Mouse (Mus musculus) lung, embryonic 15.5 days (tissue): ENCODE measurements around the gene Epp13. TPM values are rescaled to one million over a fixed set of nuclear protein-coding genes. Genes with fewer than 3 reads are reported as not detected.
"Not testable (repeated sequence)": the region's sequence is repeated elsewhere in the genome, so short reads cannot be mapped to it uniquely, and the experiment has no call there.

Experiments
- ATAC-seq: fragments of 200-750 bp; cut with Nextera tagmentation; 2 replicates; pipeline ENCODE4 v1.8.0; 2017; ENCODE audit warnings: moderate number of reproducible peaks, borderline replicate concordance; ENCODE audit not compliant: low FRiP score, low TSS enrichment; ENCODE audit errors: extremely low read depth
- H3K27ac ChIP-seq: fragments of 300-500 bp; sonication (generic); 2 replicates; pipeline ENCODE4 v1.5.1; 2015; ENCODE audit warnings: moderate library complexity, mild to moderate bottlenecking, inconsistent platforms
- H3K27me3 ChIP-seq: fragments of 300-500 bp; sonication (generic); 2 replicates; pipeline ENCODE4 v1.6.1; 2015; ENCODE audit warnings: inconsistent platforms
- H3K36me3 ChIP-seq: fragments of 300-500 bp; sonication (generic); 2 replicates; pipeline ENCODE4 v1.6.1; 2015; ENCODE audit warnings: inconsistent platforms
- H3K4me1 ChIP-seq: fragments of 300-500 bp; sonication (generic); 2 replicates; pipeline ENCODE4 v1.6.1; 2015; ENCODE audit warnings: inconsistent platforms
- H3K4me2 ChIP-seq: fragments of 300-500 bp; sonication (generic); 2 replicates; pipeline ENCODE4 v1.6.1; 2015; ENCODE audit warnings: inconsistent platforms, mild to moderate bottlenecking, moderate library complexity
- H3K4me3 ChIP-seq: fragments of 300-500 bp; sonication (generic); 2 replicates; pipeline ENCODE4 v1.5.1; 2015; ENCODE audit warnings: mild to moderate bottlenecking, inconsistent platforms
- H3K9ac ChIP-seq: fragments of 300-500 bp; sonication (generic); 2 replicates; pipeline ENCODE4 v1.6.1; 2015; ENCODE audit warnings: inconsistent platforms
- H3K9me3 ChIP-seq: fragments of 300-500 bp; sonication (generic); 2 replicates; pipeline ENCODE4 v1.6.1; 2016; ENCODE audit warnings: inconsistent platforms
- WGBS: fragments of 180-500 bp; shearing (Covaris S2); methylation state at CpG from one replicate; pipeline ENCODE4 v1.1.7; 2015; 5-methylcytosine and 5-hydroxymethylcytosine counted together
- polyA plus RNA-seq: library from polyadenylated mRNA; unstranded; fragments of >200 nt; fragmentation: Nextera tagmentation; extraction: Ambion mirVana; gene quantifications from 2 replicates; pipeline ENCODE4 v1.2.1, GENCODE M21; 2015

Epp13 gene
- polyA plus RNA-seq, 1 experiment from 2014 or later: not detected

DNA sequence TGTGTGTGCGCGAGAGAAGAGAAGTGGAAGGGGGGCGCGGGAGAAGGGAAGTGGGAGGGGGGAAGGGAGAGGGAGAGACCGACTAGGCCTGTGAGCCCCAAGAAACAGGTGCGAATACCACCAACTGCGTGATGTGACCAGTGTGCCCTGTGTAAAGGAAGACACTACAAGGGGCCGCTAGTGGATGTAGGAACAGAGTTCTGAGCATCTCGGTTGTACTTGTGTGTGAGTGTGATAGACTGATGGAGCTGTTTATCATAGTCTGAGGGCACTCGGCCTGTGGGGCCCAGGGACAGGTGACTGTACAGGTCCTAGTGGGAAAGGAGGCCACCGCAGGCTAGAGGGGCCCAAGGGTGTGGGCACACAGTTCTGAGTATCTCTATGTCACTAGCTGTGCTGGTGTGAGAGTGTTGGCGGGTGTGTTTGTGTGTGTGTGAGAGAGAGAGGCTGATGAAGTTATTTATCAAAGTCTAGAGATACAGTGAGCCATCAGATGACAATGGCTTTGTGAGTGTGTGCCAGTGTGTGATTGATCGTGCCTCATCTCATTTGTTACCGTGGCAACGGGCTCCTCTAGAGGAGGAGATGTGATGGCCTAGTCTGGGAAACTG, 34.5 kb downstream of the Epp13 start:
- H3K9ac ChIP-seq: peak overlapping the region; percentile 43
- WGBS: 15% methylated on average over 15 of the region's 15 CpGs
- H3K27me3 ChIP-seq: no peaks in the 10 kb centered on the region
- no peaks in the 10 kb centered on the region for H3K36me3 ChIP-seq
- peaks cover 18% of the 10 kb centered on the region for H3K4me1 ChIP-seq
- H3K27ac ChIP-seq: no peak overlapping the region
- no peaks in the 10 kb centered on the region for H3K9me3 ChIP-seq
- peak overlapping the region; percentile 74 for H3K4me2 ChIP-seq
- H3K4me3 ChIP-seq: peak overlapping the region; percentile 59
- ATAC-seq: peak; percentile 2; the same call in 1 of the 2 replicates

GRCm38 (mm10) chr7:6291121-6291520, 38.6 kb downstream of the Epp13 start:
- 85% methylated on average over 6 of the region's 6 CpGs for WGBS

GRCm38 (mm10) chr7:6300796-6301195, 48.3 kb downstream of the Epp13 start:
- H3K4me3 ChIP-seq, H3K4me2 ChIP-seq, H3K9ac ChIP-seq, H3K27me3 ChIP-seq, H3K27ac ChIP-seq, H3K4me1 ChIP-seq, ATAC-seq, H3K9me3 ChIP-seq: not testable (repeated sequence)
- 60% methylated on average over 11 of the region's 11 CpGs for WGBS
- peaks cover 14% of the 10 kb centered on the region for H3K36me3 ChIP-seq

More at GRCm38 (mm10) chr7:6291121-6291520, 38.6 kb downstream of the Epp13 start:
- not testable (repeated sequence) for H3K27ac ChIP-seq, ATAC-seq, H3K4me3 ChIP-seq, H3K9me3 ChIP-seq, H3K4me1 ChIP-seq, H3K4me2 ChIP-seq, H3K36me3 ChIP-seq, H3K27me3 ChIP-seq, H3K9ac ChIP-seq

GRCm38 (mm10) chr7:6330458-6331232, 78.1 kb downstream of the Epp13 start:
- Histone ChIP-seq H3K4me3 (peak overlapping the region; percentile 59), H3K9me3 (no peaks in the 10 kb centered on the region), H3K4me1 (peaks cover 13% of the 10 kb centered on the region), H3K27ac (peak overlapping the region; percentile 76), H3K9ac (peak overlapping the region; percentile 71), H3K4me2 (peak overlapping the region; percentile 69), H3K36me3 (no peaks in the 10 kb centered on the region), H3K27me3 (no peaks in the 10 kb centered on the region)
- WGBS: 10% methylated on average over 23 of the region's 23 CpGs
- ATAC-seq: peak; percentile 78

DNA sequence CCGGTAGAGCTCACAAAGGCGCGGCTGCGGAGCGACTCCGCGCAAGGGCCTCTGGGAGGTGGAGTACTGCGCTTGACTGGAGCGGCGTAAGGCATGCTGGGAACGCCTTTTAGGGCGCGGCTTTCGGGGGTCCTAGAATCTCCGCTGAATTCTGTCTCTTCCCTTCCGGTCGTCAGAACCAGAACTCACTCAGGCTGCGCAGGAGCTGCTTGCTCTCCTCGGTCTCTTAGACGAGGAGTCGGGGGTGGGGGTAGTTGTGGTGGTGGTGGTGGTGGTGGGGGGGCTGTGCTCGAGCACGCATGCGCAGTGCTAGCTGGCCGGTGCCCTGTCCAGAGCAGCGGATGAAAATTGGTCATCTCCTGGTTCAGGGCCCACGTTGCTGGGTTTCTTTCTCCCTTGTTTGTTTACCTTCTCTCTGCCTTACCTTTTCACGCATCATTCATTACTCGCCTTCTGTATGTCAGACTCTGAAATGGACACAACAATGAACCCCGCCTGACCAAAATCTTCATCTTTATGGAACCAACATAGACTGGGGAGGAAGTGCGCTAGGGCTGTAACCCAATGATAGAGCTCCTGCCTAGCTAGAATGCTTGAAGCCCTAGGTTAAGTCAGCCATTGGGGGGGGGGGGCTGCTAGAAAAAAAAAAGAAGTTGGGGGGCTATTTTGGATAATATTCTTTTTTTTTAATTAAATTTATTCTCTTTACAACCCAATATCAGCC, 78.9 kb downstream of the Epp13 start, which contains the start of gene Zfp583:
TSS of gene Zfp583 (minus strand) at position 53 of the 724 bp plus-strand sequence.
- Histone ChIP-seq H3K4me1 (peaks cover 13% of the 10 kb centered on the region), H3K9me3 (no peaks in the 10 kb centered on the region), H3K9ac (peak within 1 kb of the TSS; percentile 71), H3K27ac (peak within 1 kb of the TSS; percentile 76), H3K36me3 (no peaks in the 10 kb centered on the region), H3K27me3 (no peaks in the 10 kb centered on the region), H3K4me2 (peak within 1 kb of the TSS; percentile 69), H3K4me3 (peak within 1 kb of the TSS; percentile 59)
- peak; percentile 94 for ATAC-seq
- WGBS: 5% methylated on average over 31 of the region's 31 CpGs

Other genes starting within 250 kb of the Epp13 start
- gene Vmn1r65, start 241.7 kb upstream of the Epp13 start, polyA plus RNA-seq: not detected in 2 replicates
- gene Nlrp4c, start 207.5 kb upstream of the Epp13 start, polyA plus RNA-seq: not detected in 2 replicates
- 24.6 and 25.4 TPM in 2 replicates for gene Zfp787, start 96.7 kb upstream of the Epp13 start, polyA plus RNA-seq
- gene Zfp444, start 80.5 kb upstream of the Epp13 start, polyA plus RNA-seq: 55.8 and 62.2 TPM in 2 replicates
- gene Galp, start 55.6 kb upstream of the Epp13 start, polyA plus RNA-seq: not detected in 2 replicates
- not detected in 2 replicates for gene Zscan5b, start 30.4 kb upstream of the Epp13 start, polyA plus RNA-seq
- gene Zfp667, start 33.9 kb downstream of the Epp13 start, polyA plus RNA-seq: 5.6 and 7.1 TPM in 2 replicates
- gene Zfp583, start 78.6 kb downstream of the Epp13 start, polyA plus RNA-seq: 5.6 and 7.3 TPM in 2 replicates
- 1.5 and 1.6 TPM in 2 replicates for gene Gm3854, start 91.0 kb downstream of the Epp13 start, polyA plus RNA-seq
- gene Zfp78, start 110.6 kb downstream of the Epp13 start, polyA plus RNA-seq: 3.4 TPM in 2 replicates
- 9.4 and 9.6 TPM in 2 replicates for gene Zfp28, start 130.6 kb downstream of the Epp13 start, polyA plus RNA-seq
- gene Smim17, start 146.0 kb downstream of the Epp13 start, polyA plus RNA-seq: 0.20 TPM in 1 of 2 replicates, not detected in the other
- 0.04 TPM in 2 replicates for gene Gm20715, start 157.6 kb downstream of the Epp13 start, polyA plus RNA-seq
- gene Olfr1344, start 186.0 kb downstream of the Epp13 start, polyA plus RNA-seq: not detected in 2 replicates
- gene Olfr1336, start 203.5 kb downstream of the Epp13 start, polyA plus RNA-seq: not detected in 2 replicates
- not detected in 2 replicates for gene Olfr1346, start 214.4 kb downstream of the Epp13 start, polyA plus RNA-seq
- not detected in 2 replicates for gene Olfr5, start 234.2 kb downstream of the Epp13 start, polyA plus RNA-seq
- not detected in 2 replicates for gene Olfr1347, start 247.0 kb downstream of the Epp13 start, polyA plus RNA-seq